Mouse (Mus musculus) forelimb bud, embryonic 11.5 days (tissue): ENCODE measurements around the gene Nmrk2.

ENCODE experiments used
- DNase-seq: peaks from one replicate; pipeline ENCODE4 v3.0.0-alpha.2; 2012; ENCODE audit warnings: low read depth, low spot score

The Nmrk2 gene

GRCm38 (mm10) chr10:81216810-81217209 lies 15.0 kb upstream of the Nmrk2 start:
- DNase-seq = no peak

- no peak for DNase-seq
Measured at GRCm38 (mm10) chr10:81216260-81216659, 14.4 kb upstream of the Nmrk2 start.

- no peak for DNase-seq
Measured at GRCm38 (mm10) chr10:81210154-81210553, 8.3 kb upstream of the Nmrk2 start.

- DNase-seq = no peak
Measured at GRCm38 (mm10) chr10:81204137-81204536, 2.3 kb upstream of the Nmrk2 start.

DNA sequence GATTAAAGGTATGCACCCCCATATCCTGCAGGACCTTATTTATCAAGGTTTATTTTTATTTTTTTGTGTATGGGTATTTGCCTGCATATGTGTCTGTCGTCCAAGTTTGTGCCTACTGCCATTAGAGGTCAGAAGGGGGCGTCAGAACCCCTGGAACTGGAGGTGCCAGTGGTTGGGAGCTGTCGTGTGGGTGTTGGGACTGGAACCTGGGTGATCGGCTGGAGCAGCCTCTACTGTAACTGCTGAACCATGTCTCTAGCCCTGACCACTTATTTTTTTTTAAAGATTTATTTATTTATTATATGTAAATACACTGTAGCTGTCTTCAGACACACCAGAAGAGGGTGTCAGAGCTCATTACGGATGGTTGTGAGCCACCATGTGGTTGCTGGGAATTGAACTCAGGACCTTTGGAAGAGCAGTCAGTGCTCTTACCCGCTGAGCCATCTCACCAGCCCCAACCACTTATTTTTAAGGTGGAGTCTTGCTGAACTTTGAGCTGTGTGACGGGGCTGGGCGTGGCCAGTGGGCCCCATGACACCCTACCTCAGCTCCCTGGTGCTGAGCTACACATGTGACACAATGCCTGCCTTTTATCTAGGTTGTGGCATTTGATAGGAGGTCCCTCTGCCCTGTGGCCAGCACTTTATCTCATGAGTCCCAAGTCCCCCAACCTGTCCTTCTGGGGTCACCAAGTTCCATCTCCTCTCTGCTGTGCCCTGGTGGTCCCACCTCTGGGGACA lies 1.3 kb upstream of the Nmrk2 start:
- DNase-seq = no peak

GRCm38 (mm10) chr10:81200605-81201287 lies 1.1 kb downstream of the Nmrk2 start:
- no peak for DNase-seq

DNA sequence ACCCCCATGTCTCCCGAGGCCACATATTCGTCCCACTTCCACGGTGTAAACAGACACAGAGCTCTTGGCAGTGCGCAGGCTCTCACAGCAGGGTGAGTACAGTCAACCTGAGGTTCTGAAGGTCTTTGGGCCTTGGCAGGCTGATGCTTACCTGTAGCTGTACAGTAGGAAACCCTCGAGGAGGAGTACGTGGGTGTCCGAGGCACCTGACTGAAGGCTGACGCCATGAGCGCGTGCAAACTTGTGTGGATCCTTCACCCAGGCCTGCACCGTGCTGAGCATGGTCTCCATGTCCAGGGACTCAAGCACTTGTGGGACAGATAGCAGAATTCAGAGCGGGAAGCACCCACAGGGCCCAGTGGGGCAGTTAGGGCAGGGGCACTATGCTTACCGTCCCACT lies 1.7 kb downstream of the Nmrk2 start:
- no peak for DNase-seq

- DNase-seq = no peak
Measured at GRCm38 (mm10) chr10:81198990-81199389, 2.9 kb downstream of the Nmrk2 start.

- DNase-seq = peak; percentile 79
Measured at GRCm38 (mm10) chr10:81198230-81198629, 3.6 kb downstream of the Nmrk2 start.

GRCm38 (mm10) chr10:81197305-81197704 lies 4.5 kb downstream of the Nmrk2 start:
- DNase-seq = no peak

GRCm38 (mm10) chr10:81196470-81197065 lies 5.3 kb downstream of the Nmrk2 start:
- DNase-seq = no peak

DNA sequence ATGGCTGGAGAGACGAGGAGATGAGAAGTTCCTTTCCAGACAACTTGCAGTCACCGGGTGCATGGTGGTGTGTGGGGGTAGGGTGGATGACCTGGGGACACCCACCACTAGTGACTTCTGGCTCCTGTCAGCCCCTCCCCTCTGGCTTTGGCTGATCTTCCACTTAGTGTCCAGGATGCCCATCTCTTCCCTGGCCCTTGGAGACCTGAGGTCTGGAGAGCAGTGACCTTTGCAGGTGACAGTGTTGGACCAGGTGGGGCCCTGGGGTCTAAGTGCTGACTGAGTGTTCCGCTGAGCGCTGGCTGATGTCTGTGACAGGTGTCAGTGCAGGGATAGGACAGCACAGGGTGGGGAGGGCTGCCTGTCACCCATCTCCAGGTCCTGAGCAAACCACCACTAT lies 6.6 kb downstream of the Nmrk2 start:
- DNase-seq = no peak

DNA sequence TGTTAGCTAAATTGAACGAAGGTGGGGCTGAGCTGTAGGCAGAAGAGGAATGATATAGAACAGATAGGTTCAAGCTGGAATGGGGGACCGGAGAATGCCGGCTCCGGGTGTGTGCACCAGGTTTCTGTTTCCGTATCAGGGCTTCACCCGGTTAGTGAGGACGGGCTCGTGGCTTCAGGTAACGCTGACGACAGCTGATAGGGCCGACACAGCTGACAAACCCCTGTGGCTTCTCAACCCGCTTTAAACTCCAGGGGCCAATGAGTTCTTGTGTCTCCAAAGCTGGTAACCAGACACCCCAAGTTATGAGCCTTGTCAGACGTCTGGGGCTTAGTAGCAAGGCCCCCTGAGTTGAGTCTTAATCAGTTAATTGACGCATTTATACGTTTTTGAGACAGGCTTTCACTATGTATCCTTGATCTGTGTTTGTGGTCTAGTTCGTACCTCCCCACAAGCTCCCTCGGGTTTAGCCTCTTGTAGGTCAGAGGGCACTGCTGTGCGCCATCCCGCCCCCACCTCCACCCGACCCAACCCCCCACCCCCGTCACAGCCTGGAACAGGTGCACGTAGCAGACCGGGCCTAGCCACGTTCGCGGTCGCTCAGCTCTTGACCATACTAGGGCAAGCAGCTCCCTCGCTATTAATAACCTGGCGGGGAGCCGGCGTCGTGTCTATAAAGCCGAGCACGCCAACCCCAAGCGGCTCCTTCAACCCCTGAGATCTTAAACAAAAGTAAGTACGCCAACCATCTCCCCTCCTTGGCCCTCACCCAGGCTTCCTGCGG lies 7.7 kb downstream of the Nmrk2 start:
- no peak for DNase-seq

GRCm38 (mm10) chr10:81192968-81193501 lies 8.8 kb downstream of the Nmrk2 start:
- DNase-seq = no peak

GRCm38 (mm10) chr10:81192270-81192967 lies 9.4 kb downstream of the Nmrk2 start:
- peak; percentile 83 for DNase-seq

GRCm38 (mm10) chr10:81191342-81191982 lies 10.4 kb downstream of the Nmrk2 start:
- no peak for DNase-seq

GRCm38 (mm10) chr10:81190912-81191321 lies 10.9 kb downstream of the Nmrk2 start:
- no peak for DNase-seq

DNA sequence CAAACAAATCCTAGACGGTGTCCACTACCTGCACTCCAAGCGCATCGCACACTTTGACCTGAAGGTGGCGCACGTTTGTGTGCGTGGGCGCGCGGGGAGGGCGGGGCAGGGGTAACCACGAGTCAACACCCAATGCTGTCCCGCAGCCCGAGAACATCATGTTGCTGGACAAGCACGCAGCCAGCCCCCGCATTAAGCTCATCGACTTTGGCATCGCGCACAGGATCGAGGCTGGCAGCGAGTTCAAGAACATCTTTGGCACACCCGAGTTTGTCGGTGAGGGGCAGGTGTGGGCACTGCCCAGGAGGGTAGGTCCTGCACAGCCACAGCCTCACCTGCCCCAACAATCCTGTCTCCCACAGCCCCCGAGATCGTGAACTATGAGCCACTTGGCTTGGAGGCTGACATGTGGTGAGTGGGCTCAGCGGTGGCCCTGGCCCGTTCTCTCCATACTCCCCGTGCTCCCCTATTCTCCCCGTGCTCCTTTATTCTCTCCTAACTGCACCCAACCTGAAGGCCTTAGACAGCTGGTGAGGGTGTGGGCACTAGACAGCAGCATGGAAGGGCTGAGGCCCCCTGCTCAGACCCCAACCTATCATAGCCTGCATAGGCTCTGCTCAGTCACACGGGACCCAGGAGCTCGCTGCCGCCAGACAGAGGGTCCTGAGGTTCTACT lies 11.5 kb downstream of the Nmrk2 start:
- no peak for DNase-seq

DNA sequence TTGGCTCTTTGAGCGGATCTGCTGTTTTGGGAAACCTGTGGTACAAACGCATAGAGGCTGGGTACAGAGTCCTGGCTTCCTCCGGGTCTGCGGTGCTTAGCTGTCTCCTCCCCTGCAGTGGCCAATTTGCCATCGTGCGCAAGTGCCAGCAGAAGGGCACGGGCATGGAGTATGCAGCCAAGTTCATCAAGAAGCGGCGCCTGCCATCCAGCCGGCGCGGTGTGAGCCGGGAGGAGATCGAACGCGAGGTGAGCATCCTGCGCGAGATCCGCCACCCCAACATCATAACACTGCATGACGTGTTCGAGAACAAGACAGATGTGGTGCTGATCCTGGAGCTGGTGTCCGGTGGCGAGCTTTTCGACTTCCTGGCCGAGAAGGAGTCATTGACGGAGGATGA lies 12.0 kb downstream of the Nmrk2 start:
- no peak for DNase-seq

- DNase-seq = no peak
Measured at GRCm38 (mm10) chr10:81187161-81187560, 14.7 kb downstream of the Nmrk2 start.
